Mouse (Mus musculus) Patski (cell line): Measurements from ENCODE around the gene Hsh2d. TPM values are rescaled to one million over a fixed set of nuclear protein-coding genes. Genes with fewer than 3 reads are reported as not detected.
A peak's percentile ranks its signal among the peaks of the same experiment; 100 is the strongest.

Experiments used
- ATAC-seq: fragments of 100-300 bp; one replicate; pipeline ENCODE4 v1.8.0; 2021
- CTCF ChIA-PET: fragments of 350-600 bp; sonication (Branson Sonifier 250); formaldehyde crosslinking; loops from one replicate; lab custom pipeline; 2022; ENCODE audit warnings: inconsistent platforms; lab: Charles Lee
- POLR2A ChIA-PET: fragments of 350-600 bp; sonication (Branson Sonifier 250); formaldehyde crosslinking; loops from one replicate; lab custom pipeline; 2022; ENCODE audit warnings: antibody characterized with exemption, inconsistent platforms; lab: Charles Lee
- DNase-seq: peaks from one replicate; pipeline ENCODE4 v3.0.0-alpha.2; 2011; ENCODE audit warnings: low read depth, low spot score
- H3K27me3 ChIP-seq: fragments of 371-371 bp; one replicate; pipeline ENCODE4 v1.5.1; 2021
- CTCF ChIP-seq: fragments of 100-300 bp; IDR thresholded peaks from one replicate; pipeline ENCODE4 v1.5.1; 2021
- in situ Hi-C: fragments of 300-500 bp; cut with MboI; formaldehyde crosslinking; loops from 3 replicates; pipeline ENCODE4 v1.11.1; 2018; ENCODE audit warnings: low pct_unique_long_range_greater_than_20kb, mixed read lengths
- polyA plus RNA-seq: library from polyadenylated mRNA; unstranded; gene quantifications from one replicate; pipeline ENCODE4 v1.2.3, GENCODE M21; 2021

Hsh2d gene
- polyA plus RNA-seq: 0.05 TPM

DNA sequence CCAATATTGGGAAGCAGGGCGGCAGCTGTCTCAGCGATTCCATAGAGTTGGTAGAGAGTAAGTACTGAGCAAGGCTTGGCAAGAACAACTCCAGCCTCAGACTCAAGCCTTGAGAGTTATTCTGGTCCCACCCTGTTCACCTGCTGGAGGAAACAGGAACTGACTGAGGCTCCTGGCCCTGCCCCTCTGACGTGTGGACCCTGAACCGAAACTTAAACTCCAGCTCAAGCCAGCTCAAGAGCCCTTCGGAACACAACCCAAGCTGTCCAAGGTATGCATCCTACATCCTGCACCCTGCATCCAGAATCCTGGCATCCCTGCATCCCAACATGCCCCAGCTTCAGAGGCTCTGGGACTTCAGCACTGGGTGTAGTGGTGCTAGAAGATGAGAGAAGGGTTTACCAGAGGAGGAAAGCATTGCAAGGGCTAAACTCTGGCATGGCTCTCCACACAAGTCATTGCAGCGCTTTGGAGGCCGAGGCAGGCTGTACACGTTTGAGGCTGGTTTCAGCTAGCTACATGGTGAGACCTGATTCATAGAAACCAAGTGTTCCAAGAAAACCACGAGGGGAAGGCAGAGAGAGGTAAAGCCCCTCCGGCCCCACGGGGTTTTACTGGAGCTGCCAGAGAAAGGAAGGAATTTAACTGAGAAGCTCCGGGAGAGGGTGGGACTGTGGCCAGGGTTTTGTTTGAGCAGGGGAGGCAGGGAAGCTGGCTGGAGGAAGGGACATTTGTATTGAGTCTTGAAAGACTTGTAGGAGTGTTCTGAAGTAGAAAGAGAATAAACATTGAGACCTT lies at the start of gene Hsh2d:
TSS of gene Hsh2d (plus strand) at position 222 of the 798 bp plus-strand sequence.
- no peak for TF ChIP-seq CTCF
- DNase-seq (no peak), ATAC-seq (peak; percentile 26)
- in situ Hi-C loops: loop anchor here (25.0 kb wide), 1 partner anchor 427 kb away; no protein-coding TSS in a partner anchor
- POLR2A ChIA-PET: no interaction called here
- no peaks in the 10 kb centered on the region for H3K27me3 ChIP-seq
- CTCF ChIA-PET: interaction anchor here (1.2 to 1.3 kb wide), 2 partner anchors 13 to 159 kb away, joined by 3 read pairs; no protein-coding TSS in a partner anchor

DNA sequence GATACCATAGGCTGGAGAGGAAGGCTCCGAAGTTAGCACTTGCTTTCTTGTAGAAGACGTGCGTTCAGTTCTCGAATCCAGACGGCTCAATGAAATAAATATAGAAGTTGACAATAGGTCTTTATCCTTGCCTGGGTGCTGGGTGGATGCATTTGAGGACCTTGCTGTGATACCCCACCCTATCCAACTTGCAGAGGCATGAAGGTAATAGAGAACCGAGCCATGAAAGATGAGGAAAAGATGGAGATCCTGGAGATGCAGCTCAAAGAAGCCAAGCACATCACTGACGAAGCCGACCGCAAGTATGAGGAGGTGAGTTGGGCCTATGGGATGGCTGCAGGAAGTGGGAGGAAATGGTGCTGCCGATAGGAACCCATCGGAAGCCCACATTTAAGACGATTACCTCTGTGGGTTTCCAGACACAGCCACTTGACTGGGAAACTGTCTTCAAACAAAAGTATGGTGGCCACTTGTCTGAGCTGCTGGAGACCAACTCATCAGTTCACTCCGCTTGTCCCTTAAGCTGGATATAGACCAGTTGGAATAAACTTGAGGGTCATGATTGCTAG lies 46.1 kb upstream of the Hsh2d start:
- H3K27me3 ChIP-seq: no peaks in the 10 kb centered on the region
- DNase-seq (no peak), ATAC-seq (no peak)
- POLR2A ChIA-PET: no interaction called here
- TF ChIP-seq CTCF: no peak
- CTCF ChIA-PET: no interaction called here
- in situ Hi-C loops: loop anchor here (25.0 kb wide), 1 partner anchor 856 kb away; no protein-coding TSS in a partner anchor

DNA sequence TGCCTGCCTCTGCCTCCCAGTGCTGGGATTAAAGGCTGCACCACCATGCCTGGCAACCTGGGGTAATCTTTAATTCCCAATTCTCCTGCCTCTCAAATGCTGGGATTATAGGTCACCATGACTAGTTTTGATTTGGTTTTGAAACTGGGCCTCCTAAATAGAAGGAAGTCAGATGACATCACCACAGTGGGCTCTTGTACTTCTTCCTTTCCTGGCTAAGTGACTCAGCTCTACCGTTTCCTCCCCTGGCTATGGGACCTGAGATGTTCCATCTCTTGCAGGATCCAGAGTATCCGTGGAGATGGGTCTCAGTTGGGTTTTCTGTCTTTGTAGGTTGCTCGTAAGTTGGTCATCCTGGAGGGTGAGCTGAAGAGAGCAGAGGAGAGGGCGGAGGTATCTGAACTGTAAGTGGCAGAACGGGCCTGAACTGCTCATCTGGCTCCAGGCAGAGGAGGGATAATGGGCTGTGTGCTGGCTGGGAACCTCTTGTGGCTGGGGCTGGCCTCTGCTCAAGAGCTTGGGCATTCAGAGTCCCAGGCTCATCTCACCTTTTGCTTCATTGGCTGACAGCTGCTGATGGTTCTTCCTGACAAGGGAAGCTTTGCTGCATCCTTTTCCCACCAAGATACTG lies 45.0 kb upstream of the Hsh2d start:
- POLR2A ChIA-PET: interaction anchor here (5.5 kb wide), 1 partner anchor 8 kb away, joined by 30 read pairs; the partner anchor contains the start of gene Tpm4
- no peak for ATAC-seq

DNA sequence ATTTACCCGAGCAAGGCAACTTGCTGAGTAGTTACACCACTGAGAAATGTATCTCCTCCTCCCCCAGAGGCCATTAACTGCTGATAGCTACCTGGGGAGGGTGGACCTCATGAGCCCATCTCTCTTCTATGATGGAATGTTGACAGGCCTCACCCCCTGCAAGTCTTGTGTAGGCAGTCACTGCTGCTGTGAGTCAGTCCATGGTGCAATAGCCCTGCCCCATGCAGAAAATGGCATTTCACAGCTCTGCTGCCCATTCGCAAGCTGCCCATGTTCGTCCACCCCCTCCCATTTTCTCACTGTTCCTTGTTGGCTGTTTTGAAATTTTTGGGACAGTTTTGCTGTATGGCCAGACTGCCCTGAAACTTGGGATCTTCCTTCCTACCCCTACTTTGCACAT lies 43.9 kb upstream of the Hsh2d start:
- no peak for TF ChIP-seq CTCF
- DNase-seq: no peak
- H3K27me3 ChIP-seq: no peaks in the 10 kb centered on the region
- ChIA-PET POLR2A (interaction anchor here (0.5 to 5.5 kb wide), 2 partner anchors 9 to 419 kb away, joined by 7 to 30 read pairs; partner anchors contain the start of gene Tpm4), CTCF (interaction anchor here (1.3 kb wide), 1 partner anchor 10 kb away, joined by 7 read pairs; no protein-coding TSS in a partner anchor)
- peak; percentile 61 for ATAC-seq
- in situ Hi-C loops: loop anchor here (25.0 kb wide), 1 partner anchor 858 kb away; no protein-coding TSS in a partner anchor

More for the DNA sequence above, 45.0 kb upstream of the Hsh2d start:
- in situ Hi-C loops: loop anchor here (25.0 kb wide), 1 partner anchor 857 kb away; no protein-coding TSS in a partner anchor
- TF ChIP-seq CTCF: no peak
- DNase-seq: no peak
- CTCF ChIA-PET: no interaction called here
- H3K27me3 ChIP-seq: no peaks in the 10 kb centered on the region

DNA sequence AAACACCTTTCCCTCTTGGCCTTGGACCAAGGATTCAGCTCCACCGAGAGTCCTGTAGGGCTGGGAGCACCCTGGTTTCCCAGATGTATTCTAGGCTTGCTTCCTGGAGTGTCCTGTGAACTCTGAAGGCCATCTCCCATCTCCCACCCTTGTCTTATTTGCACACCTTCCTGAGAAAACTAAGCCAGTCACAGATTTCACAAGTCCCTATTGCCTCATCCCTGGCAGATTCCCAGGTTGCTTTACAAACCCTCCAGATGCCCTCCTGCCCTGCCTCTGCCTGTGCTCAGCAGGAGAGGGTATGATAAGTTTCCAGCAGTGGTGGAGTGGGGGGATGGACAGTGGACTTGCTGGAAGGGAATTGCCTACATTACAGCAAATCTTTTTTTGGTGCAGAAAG lies 43.4 kb upstream of the Hsh2d start:
- no peak for DNase-seq
- POLR2A ChIA-PET: interaction anchor here (0.5 to 5.5 kb wide), 2 partner anchors 10 to 418 kb away, joined by 7 to 30 read pairs; partner anchors contain the start of gene Tpm4
- peak; percentile 42 for ATAC-seq
- TF ChIP-seq CTCF: no peak
- CTCF ChIA-PET: interaction anchor here (1.3 kb wide), 1 partner anchor 9 kb away, joined by 7 read pairs; no protein-coding TSS in a partner anchor
- in situ Hi-C loops: loop anchor here (25.0 kb wide), 1 partner anchor 859 kb away; no protein-coding TSS in a partner anchor
- no peaks in the 10 kb centered on the region for H3K27me3 ChIP-seq

DNA sequence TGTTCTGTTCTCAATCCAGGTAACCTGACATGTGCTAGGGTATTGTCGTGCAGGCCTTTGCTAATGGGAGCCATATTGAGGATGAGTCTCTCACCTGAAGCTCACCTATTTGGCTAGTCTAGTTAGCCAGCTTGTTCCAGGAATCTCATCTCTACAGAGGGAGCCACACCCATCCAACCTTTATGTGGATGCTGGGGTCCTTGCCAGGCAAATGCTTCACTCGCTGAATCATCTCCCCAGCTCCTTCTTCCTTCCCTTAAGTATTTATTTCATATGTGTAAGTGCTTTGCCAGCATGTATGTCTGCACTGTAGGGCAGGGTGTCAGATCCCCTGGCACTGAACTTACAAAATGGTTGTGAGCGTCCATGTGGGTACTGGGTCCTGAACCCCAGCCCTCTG lies 42.9 kb upstream of the Hsh2d start:
- in situ Hi-C loops: loop anchor here (25.0 kb wide), 1 partner anchor 859 kb away; no protein-coding TSS in a partner anchor
- no peak for DNase-seq
- no peak for ATAC-seq
- no peak for TF ChIP-seq CTCF
- ChIA-PET CTCF (interaction anchor here (1.3 kb wide), 1 partner anchor 9 kb away, joined by 7 read pairs; no protein-coding TSS in a partner anchor), POLR2A (interaction anchor here (0.6 to 5.5 kb wide), 2 partner anchors 10 kb away, joined by 3 to 30 read pairs; partner anchors contain the start of gene Tpm4)
- no peaks in the 10 kb centered on the region for H3K27me3 ChIP-seq

DNA sequence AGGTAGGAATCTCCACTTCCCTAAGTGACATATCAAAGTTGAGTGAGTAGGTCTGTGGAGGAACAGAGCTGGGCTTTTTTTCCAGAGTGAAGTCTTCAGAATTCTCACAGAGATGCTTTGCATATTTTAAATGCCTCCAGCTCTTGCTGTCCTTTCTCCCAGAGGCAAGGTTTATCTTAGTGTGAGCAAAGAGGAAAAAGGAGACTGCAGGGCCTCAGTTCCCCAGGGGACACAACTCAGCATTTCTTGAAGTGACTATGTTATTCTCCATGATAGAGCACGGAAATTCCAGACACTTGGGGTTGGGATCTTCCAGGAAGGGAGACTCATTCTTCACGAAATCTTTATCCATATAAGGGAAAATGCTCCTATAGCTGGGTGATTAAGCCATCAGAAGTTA lies 42.2 kb upstream of the Hsh2d start:
- DNase-seq (no peak), ATAC-seq (peak; percentile 37)
- CTCF ChIA-PET: interaction anchor here (1.5 kb wide), 1 partner anchor 11 kb away, joined by 7 read pairs; no protein-coding TSS in a partner anchor
- in situ Hi-C loops: loop anchor here (25.0 kb wide), 1 partner anchor 860 kb away; no protein-coding TSS in a partner anchor
- no peaks in the 10 kb centered on the region for H3K27me3 ChIP-seq
- POLR2A ChIA-PET: interaction anchor here (5.5 kb wide), 1 partner anchor 11 kb away, joined by 30 read pairs; the partner anchor contains the start of gene Tpm4
- no peak for TF ChIP-seq CTCF

DNA sequence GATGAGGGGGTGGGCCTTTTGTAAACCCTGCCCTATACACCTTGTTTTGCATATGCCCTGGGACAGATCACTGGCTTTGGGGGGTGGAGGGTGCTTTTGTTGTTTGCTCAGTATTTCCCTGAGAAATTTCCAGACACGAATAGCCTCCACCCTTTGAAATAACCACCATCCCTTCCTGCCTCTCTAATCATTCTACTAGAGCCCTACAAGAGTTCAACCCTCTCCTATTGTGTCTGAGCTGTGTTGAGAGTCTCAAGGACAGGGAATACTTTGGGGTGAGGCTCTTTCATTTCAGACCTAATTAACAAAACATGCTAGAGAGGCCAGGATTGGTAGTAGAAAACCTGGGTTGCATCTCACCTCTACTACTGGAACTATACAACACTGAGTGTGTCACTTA lies 40.4 kb upstream of the Hsh2d start:
- in situ Hi-C loops: loop anchor here (25.0 kb wide), 1 partner anchor 862 kb away; no protein-coding TSS in a partner anchor

DNA sequence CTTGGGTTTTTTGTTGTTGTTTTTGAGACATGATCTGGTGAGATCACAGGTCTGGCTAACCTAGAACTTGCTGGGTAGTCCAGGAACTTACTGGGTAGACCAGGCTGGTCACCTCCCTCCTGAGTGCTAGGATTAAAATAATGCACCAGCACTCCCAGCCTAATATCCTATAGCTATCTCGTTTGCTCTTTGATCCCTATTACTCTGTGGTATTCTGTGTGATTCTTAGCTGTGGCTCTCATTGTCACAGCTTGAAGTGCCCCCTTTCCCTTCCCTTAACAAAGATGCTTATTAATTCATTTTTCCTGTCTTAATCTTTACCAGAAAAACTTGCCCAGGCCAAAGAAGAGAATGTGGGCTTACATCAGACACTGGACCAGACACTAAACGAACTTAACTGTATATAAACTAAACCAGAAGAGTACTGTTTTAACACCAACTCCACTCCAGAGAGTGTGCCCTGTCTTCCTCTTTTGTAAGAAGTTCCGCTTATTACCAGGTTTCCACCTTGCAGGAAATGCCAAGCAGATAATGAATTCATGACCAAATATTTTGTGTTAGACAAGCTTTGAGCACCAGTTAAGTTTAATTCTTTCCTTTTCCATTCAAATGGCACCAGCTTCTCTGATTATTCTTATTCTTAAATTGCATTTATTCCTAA lies 37.9 kb upstream of the Hsh2d start:
- ChIA-PET POLR2A (interaction anchor here (1.2 kb wide), 1 partner anchor 10 kb away, joined by 3 read pairs; no protein-coding TSS in a partner anchor), CTCF (no interaction called here)
- DNase-seq (no peak), ATAC-seq (no peak)
- in situ Hi-C loops: no loop called here
- H3K27me3 ChIP-seq: no peaks in the 10 kb centered on the region
- TF ChIP-seq CTCF: no peak

More for the DNA sequence above, 40.4 kb upstream of the Hsh2d start:
- POLR2A ChIA-PET: interaction anchor here (5.5 kb wide), 1 partner anchor 13 kb away, joined by 30 read pairs; the partner anchor contains the start of gene Tpm4
- ATAC-seq (no peak), DNase-seq (no peak)
- CTCF ChIA-PET: no interaction called here
- no peak for TF ChIP-seq CTCF
- H3K27me3 ChIP-seq: no peaks in the 10 kb centered on the region
